9 mouse cellular contexts compared by ENCODE assay signal in the genomic region with DNA sequence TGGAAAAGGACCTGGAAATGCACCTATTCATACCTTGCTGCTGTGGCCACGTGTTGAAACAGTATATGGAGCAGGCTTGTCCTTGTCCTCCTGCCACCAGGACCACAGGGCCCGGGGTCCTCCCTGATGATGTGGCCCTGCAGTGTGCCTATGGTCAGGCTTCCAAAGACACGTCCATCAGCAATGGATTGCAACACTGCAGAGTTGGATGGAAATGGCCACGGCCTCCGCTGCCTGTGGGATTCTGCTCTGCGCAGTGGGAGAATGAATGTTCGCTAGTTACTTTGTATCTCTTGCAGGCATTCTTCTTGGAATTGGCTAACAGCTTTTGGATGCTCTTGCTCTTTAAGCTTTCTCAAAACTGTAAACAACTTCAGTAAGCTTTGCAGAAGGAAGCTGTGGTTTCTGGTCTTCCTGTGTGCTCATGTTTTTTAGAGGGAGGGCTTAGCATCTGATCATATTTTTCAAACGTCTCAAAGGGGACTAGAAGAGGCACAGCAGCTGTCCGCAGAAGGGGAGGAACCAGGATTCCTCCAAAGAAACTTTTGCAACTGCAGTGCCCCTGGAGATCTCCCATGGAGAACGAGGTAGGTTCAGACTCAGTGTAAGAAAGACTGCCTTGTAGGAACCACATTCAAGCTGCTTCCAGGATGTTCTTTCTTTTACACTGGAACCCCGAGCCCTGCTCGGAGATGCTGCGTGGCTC. TPM values are rescaled to one million over a fixed set of nuclear protein-coding genes. Genes with fewer than 3 reads are reported as not detected.
A peak's percentile ranks its signal among the peaks of the same experiment; 100 is the strongest.
DNase-seq lines count a peak whose midpoint lies in the region; ATAC-seq and TF ChIP-seq lines count a peak whose summit lies in the region.
"Had no signal": no experiment of that assay in that cellular context is flagged by ENCODE, and none has a peak within 500 bp of the region (broad histone marks: within the 10 kb centered on the region; RNA-seq: fewer than 3 reads in every experiment).

No protein-coding gene starts in this region.

- intact Hi-C loops in gastrocnemius, postnatal 14 days (cut with DNase I; ENCODE audit: low total_unique reads), result no loop called here

- H3K9ac ChIP-seq in intestine, postnatal 0 days (ENCODE audit: low read depth, low read length), result 0 out of 2 replicates have a peak overlapping the region, but pooled peaks have one; percentile 7
- H3K9ac ChIP-seq: lung, embryonic 14.5 days had no signal

- peak; percentile 34 for DNase-seq in gastrocnemius, adult 18-20 months (ENCODE audit: low spot score)
- DNase-seq in gastrocnemius, postnatal 14 days, result no peak
- DNase-seq in natural killer cell, adult 2 months (ENCODE audit: low spot score in 2 of 2), result peak; percentile 44 to 55
- no peak for DNase-seq in right cerebral cortex, postnatal 10 days (ENCODE audit: low spot score in 2 of 2)
- no peak for DNase-seq in right cerebral cortex, adult 18-20 months
- DNase-seq in layer of hippocampus, postnatal 10 days (ENCODE audit: low spot score in 2 of 2), result no peak
- DNase-seq: lung, embryonic 14.5 days had no signal

- no peaks in the 10 kb centered on the region for H3K27me3 ChIP-seq in intestine, postnatal 0 days (replicated peaks; ENCODE audit: control insufficient read depth, insufficient read depth, low read length)

- peak overlapping the region; percentile 39 for H3K4me2 ChIP-seq in intestine, postnatal 0 days (replicated peaks; ENCODE audit: low read depth)
- H3K4me2 ChIP-seq: lung, embryonic 14.5 days had no signal

- peak overlapping the region; percentile 12; the same call in 1 of the 2 replicates for H3K4me3 ChIP-seq in intestine, postnatal 0 days (ENCODE audit: low read depth, low read length)

- peak overlapping the region; percentile 71 for H3K27ac ChIP-seq in intestine, postnatal 0 days (ENCODE audit: low read depth, low read length)

- no peak for TF ChIP-seq CTCF in intestine, postnatal 0 days (IDR thresholded peaks at IDR 0.05; ENCODE audit: low read depth)

- H3K4me1 ChIP-seq in intestine, postnatal 0 days (replicated peaks; ENCODE audit: control insufficient read depth, insufficient read depth, low read length), result 0 out of 2 replicates have a peak, but pooled peaks cover 4% of the 10 kb centered on the region

- peak; percentile 79 for ATAC-seq in CD4-positive, CD25-positive, alpha-beta regulatory T cell, adult 4 months
- no peak; the same call in 1 of the 2 replicates for ATAC-seq in intestine, postnatal 0 days

- peaks cover 11% of the 10 kb centered on the region; the same call in 1 of the 2 replicates for H3K36me3 ChIP-seq in intestine, postnatal 0 days (ENCODE audit: control insufficient read depth, insufficient read depth)

- 65% methylated on average over 13 of the region's 13 CpGs for WGBS in intestine, postnatal 0 days

- H3K9me3 ChIP-seq in intestine, postnatal 0 days (ENCODE audit: control insufficient read depth), result no peaks in the 10 kb centered on the region

RNA-seq across cellular contexts. Expression of gene Ccm2, which starts 14.1 kb away (rescaled TPM):
- total RNA-seq in gastrocnemius, adult 18-20 months (2021), result 10 to 100 TPM; 21.9 to 26.8 TPM
- total RNA-seq in gastrocnemius, postnatal 14 days (2021), result 10 to 100 TPM; 20.8 to 21.6 TPM
- 100 to 1,000 TPM; 203 to 260 TPM for polyA plus RNA-seq in CD4-positive, CD25-positive, alpha-beta regulatory T cell, adult 4 months (2017; shearing (Covaris generic))
- 37.2 and 39.6 TPM in 2 replicates for polyA plus RNA-seq in intestine, postnatal 0 days (2015; fragmentation: Nextera tagmentation; extraction: Ambion mirVana)
- 10 to 100 TPM; 52.4 to 57.9 TPM for total RNA-seq in layer of hippocampus, postnatal 10 days (2021)

RNA-seq across cellular contexts. Expression of gene Myo1g, which starts 40.0 kb away (rescaled TPM):
- under 1 TPM; 0.45 to 0.80 TPM for total RNA-seq in gastrocnemius, adult 18-20 months (2021)
- 1 to 10 TPM in 1 of 2 experiments, under 1 TPM in 1; 0.94 to 1.2 TPM for total RNA-seq in gastrocnemius, postnatal 14 days (2021)
- 100 to 1,000 TPM; 132 to 240 TPM for polyA plus RNA-seq in CD4-positive, CD25-positive, alpha-beta regulatory T cell, adult 4 months (2017; shearing (Covaris generic))
- polyA plus RNA-seq in intestine, postnatal 0 days (2015; fragmentation: Nextera tagmentation; extraction: Ambion mirVana), result 0.87 and 0.95 TPM in 2 replicates
- total RNA-seq in layer of hippocampus, postnatal 10 days (2021), result under 1 TPM; 0.25 to 0.49 TPM

RNA-seq across cellular contexts. Expression of gene Nacad, which starts 45.0 kb away (rescaled TPM):
- under 1 TPM; 0.74 to 0.87 TPM for total RNA-seq in gastrocnemius, adult 18-20 months (2021)
- total RNA-seq in gastrocnemius, postnatal 14 days (2021), result under 1 TPM; 0.18 to 0.82 TPM
- polyA plus RNA-seq in CD4-positive, CD25-positive, alpha-beta regulatory T cell, adult 4 months (2017; shearing (Covaris generic)), result under 1 TPM in 1 of 2 experiments, not detected in 1; 0.22 TPM
- 4.0 and 4.8 TPM in 2 replicates for polyA plus RNA-seq in intestine, postnatal 0 days (2015; fragmentation: Nextera tagmentation; extraction: Ambion mirVana)
- total RNA-seq in layer of hippocampus, postnatal 10 days (2021), result 10 to 100 TPM; 68.6 to 75.4 TPM

Comparison
In these comparisons a context has a peak if more than half of its experiments do, and no peak if none do; other contexts are left out.
1. DNase-seq: peak in gastrocnemius, adult 18-20 months (single experiment) and natural killer cell, adult 2 months (2 of 2); none in gastrocnemius, postnatal 14 days (single experiment), right cerebral cortex, postnatal 10 days (0 of 2), right cerebral cortex, adult 18-20 months (single experiment) and layer of hippocampus, postnatal 10 days (0 of 2).
2. RNA of gene Nacad, which starts 45.0 kb away (total RNA-seq): 68.6 to 75.4 TPM in layer of hippocampus, postnatal 10 days; 0.74 to 0.87 TPM in gastrocnemius, adult 18-20 months and 0.18 to 0.82 TPM in gastrocnemius, postnatal 14 days; every median in the first group is over 10 times any median in the second.